Mouse (Mus musculus): ENCODE results near the gene Oaz3. TPM values are rescaled to one million over a fixed set of nuclear protein-coding genes. Genes with fewer than 3 reads are reported as not detected.
A peak's percentile ranks its signal among the peaks of the same experiment; 100 is the strongest.

Oaz3 gene
- polyA plus RNA-seq, 1 experiment from 2014 or later: 1.7 TPM

DNA sequence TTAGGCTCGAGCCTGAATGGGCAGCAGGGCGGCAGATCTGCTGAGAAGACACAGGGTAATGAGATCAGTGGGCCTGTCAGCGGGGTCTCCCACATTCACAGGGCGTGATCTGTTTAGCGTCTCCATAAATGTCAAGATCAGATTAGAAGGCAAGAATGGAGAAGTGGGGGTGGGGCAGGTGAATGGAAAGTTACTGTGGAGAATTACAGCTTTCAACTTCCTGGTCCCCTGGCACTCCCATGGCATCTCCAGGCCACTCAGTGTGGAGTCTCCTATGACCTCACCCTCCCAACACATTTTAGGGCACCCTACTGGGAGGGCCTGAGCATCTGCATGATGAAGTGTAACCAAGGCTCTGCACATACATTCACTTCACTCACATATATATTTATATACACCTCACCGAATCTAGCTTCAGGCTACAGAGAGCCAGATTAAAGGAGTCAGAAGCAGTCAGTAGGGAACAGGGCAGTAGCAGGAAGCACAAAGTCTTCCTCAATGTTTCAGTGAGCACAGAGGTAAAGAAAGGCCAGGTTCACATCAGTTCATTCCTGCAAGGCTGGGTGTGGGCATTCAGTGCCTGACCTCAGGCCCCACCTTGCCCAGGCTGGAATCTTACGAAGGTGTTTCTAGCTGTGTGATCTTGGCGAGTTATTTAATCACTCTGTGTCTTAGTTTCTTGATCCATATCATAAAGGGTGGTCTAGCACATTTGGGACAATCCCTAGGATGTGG lies 32.8 kb upstream of the Oaz3 start:
- no peak for ATAC-seq (replicated peaks)
- H3K4me2 ChIP-seq (replicated peaks): no peak overlapping the region
- no peak overlapping the region for H3K4me3 ChIP-seq
- no peak overlapping the region for H3K9ac ChIP-seq (replicated peaks)
- H3K27ac ChIP-seq (replicated peaks): peak overlapping the region; percentile 95; the same call in 1 of the 2 replicates
- 60% methylated on average over 8 of the region's 8 CpGs for WGBS
- peaks cover 6% of the 10 kb centered on the region; the same call in 1 of the 2 replicates for H3K36me3 ChIP-seq
- H3K4me1 ChIP-seq: peaks cover 45% of the 10 kb centered on the region
- no peaks in the 10 kb centered on the region for H3K27me3 ChIP-seq
- H3K9me3 ChIP-seq: no peaks in the 10 kb centered on the region

DNA sequence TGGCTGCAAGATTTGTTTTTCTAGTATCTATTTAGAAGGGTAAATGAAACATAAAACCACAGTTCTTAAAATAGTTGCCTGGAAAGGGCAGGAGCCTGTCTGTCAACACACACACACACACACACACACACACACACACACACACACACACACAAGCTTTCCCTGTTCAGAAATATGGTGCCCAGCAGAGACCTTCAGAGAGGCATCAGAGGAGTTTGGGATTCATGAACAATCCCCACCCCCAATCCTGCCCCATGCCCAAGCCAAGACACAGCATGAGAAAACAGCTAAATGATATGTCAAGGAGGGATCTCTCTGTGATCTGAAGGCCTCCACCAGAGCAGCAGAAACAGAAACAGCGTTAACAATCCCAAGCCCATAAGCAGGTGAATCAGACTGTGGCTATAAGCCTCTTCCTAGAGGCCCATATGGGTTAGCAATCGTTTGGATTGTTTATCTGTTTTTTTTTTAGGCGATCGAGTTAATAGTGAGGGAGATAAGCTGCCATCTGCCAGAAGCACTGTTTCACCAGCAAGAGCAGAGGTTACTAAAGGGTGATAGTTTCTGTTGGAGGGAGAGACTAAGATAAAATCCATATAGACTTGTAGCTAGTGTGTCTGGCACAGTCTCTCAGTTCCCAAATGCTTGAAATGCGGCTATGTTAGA lies 30.0 kb upstream of the Oaz3 start:
- ATAC-seq (replicated peaks): no peak
- H3K4me2 ChIP-seq (replicated peaks): no peak overlapping the region
- WGBS: 67% methylated on average over 5 of the region's 5 CpGs
- no peak overlapping the region for H3K4me3 ChIP-seq
- peaks cover 21% of the 10 kb centered on the region for H3K4me1 ChIP-seq
- H3K27me3 ChIP-seq: no peaks in the 10 kb centered on the region
- no peaks in the 10 kb centered on the region for H3K36me3 ChIP-seq
- no peaks in the 10 kb centered on the region for H3K9me3 ChIP-seq
- no peak overlapping the region for H3K9ac ChIP-seq (replicated peaks)
- peak overlapping the region; percentile 64 for H3K27ac ChIP-seq (replicated peaks)

DNA sequence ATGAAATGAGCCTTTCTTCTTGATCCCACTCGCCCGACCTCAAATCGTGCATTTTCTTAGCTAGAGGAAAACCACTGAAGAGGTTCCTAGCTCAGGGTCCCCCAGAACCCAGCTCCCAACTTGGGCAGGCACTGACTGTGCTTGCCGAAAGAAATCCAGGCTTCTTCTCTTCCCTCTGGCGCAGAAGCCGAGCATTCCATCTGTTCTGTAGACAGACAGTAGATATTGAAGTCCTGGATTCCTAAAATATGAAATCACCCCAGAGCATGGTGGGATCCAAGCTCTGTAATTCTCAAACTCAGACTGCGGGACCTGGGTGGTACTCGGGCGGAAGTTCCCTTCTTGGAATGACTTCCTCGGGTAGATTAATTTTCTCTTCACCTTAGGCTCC lies 29.4 kb upstream of the Oaz3 start:
- no peak for ATAC-seq (replicated peaks)
- Histone ChIP-seq H3K9ac (replicated peaks) (no peak overlapping the region), H3K27ac (replicated peaks) (peak overlapping the region; percentile 64), H3K27me3 (no peaks in the 10 kb centered on the region), H3K36me3 (no peaks in the 10 kb centered on the region), H3K4me3 (no peak overlapping the region; the same call in 1 of the 2 replicates), H3K9me3 (no peaks in the 10 kb centered on the region), H3K4me1 (peaks cover 21% of the 10 kb centered on the region), H3K4me2 (replicated peaks) (peak overlapping the region; percentile 48; the same call in 1 of the 2 replicates)
- WGBS: 37% methylated on average over 10 of the region's 10 CpGs

DNA sequence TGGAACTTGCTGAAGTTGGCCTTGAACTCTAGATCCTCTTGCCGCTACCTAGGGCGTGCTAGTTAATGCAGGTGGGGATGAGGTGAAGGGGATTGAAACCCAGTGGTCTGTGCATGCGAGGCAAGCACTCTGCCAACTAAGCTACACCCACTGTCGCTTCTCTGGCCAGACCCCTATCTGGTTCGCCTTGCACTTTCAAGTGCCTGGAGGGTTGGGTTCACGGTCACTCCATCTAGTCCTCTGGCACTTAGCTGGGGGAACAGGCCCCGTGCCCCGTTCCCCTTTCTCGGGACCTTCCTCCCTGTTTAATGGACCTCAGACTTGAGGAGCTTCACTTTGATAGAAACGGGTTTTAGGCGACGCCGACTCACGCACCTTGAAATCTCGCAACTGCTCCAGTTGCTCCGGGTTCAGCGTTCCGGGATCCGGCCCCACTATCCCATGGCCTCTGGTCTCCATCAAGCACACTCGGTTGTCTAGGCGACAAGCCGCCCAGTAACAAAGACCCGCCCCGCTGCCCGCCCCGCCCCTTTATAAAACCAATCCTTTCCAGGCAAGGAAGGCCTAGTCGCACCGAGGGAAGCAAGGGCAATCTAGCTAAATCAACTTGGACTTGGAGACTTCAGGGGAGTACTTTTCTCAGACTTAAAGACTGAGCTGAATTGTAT lies 28.9 kb upstream of the Oaz3 start:
- peak; percentile 65 for ATAC-seq (replicated peaks)
- H3K27ac ChIP-seq (replicated peaks): peak overlapping the region; percentile 64
- peak overlapping the region; percentile 29 for H3K4me3 ChIP-seq
- H3K4me2 ChIP-seq (replicated peaks): peak overlapping the region; percentile 48
- no peaks in the 10 kb centered on the region for H3K27me3 ChIP-seq
- WGBS: 9% methylated on average over 28 of the region's 28 CpGs
- peaks cover 21% of the 10 kb centered on the region for H3K4me1 ChIP-seq
- no peaks in the 10 kb centered on the region for H3K9me3 ChIP-seq
- H3K9ac ChIP-seq (replicated peaks): peak overlapping the region; percentile 31; the same call in 1 of the 2 replicates
- H3K36me3 ChIP-seq: no peaks in the 10 kb centered on the region

DNA sequence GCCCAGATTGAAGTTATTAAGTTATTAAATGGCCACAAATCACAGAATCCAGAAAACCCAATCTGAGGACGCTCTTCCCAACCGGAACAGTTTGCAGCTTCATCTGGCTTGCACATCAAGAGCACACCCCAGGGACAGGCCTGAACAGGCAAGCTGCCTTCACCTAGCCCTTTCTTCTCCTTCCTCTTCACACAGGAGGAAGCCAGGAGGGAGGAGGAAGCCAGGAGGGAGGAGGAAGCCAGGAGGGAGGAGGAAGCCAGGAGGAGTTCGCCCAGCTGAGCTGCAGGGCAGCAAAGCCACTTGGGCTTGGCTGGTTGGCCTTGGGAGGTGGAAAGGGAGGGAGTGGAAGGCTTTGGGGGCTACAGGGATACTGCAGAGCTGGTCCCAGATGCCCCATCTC lies 25.2 kb upstream of the Oaz3 start:
- Histone ChIP-seq H3K9me3 (no peaks in the 10 kb centered on the region), H3K9ac (replicated peaks) (no peak overlapping the region), H3K36me3 (no peaks in the 10 kb centered on the region), H3K27me3 (no peaks in the 10 kb centered on the region), H3K4me3 (no peak overlapping the region), H3K4me2 (replicated peaks) (no peak overlapping the region), H3K27ac (replicated peaks) (no peak overlapping the region), H3K4me1 (peaks cover 39% of the 10 kb centered on the region)
- ATAC-seq (replicated peaks): no peak
- 67% methylated on average over 3 of the region's 3 CpGs for WGBS

DNA sequence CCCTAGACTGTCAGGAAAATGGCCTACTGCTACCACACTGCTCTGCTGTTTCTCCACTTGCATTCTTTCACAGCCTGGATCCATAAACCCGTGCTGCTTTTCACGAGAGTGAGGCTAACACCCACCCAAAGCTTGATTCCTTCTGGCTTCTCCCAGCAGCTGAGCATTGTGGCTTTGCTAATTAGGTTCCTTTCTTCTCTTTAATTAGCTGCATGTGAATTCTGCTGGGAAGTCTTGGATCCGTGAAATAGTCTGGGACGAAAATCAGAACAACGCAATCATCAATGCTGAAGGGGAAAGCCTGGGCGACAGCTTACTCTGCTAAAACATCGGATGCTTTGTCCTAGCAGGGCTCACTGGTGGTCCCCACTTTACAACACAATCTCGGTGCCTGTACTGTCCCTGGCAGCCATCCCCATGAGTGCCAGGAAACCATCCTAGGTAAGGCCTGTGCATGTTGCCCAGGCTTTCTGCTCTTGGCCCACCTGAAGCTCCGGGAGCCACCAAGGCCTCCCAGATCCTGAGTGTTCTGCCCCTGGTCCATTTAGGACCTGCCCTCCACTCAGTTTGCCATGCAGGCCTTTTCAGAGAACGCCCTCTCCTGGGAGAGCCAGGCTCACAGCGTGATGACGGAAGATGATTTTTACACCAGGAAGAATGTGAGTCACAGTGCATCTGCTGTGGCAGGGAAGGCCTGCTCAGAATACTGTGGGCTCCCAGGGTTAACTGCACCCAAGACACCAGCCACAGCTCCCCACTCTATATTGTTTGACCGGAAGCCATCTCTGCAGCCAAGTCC lies 22.1 kb upstream of the Oaz3 start:
- Histone ChIP-seq H3K9ac (replicated peaks) (peak overlapping the region; percentile 24), H3K4me2 (replicated peaks) (no peak overlapping the region), H3K27me3 (no peaks in the 10 kb centered on the region), H3K9me3 (no peaks in the 10 kb centered on the region), H3K27ac (replicated peaks) (peak overlapping the region; percentile 97), H3K4me1 (peaks cover 33% of the 10 kb centered on the region), H3K4me3 (no peak overlapping the region), H3K36me3 (no peaks in the 10 kb centered on the region)
- 19% methylated on average over 13 of the region's 13 CpGs for WGBS
- ATAC-seq (replicated peaks): peak; percentile 86

DNA sequence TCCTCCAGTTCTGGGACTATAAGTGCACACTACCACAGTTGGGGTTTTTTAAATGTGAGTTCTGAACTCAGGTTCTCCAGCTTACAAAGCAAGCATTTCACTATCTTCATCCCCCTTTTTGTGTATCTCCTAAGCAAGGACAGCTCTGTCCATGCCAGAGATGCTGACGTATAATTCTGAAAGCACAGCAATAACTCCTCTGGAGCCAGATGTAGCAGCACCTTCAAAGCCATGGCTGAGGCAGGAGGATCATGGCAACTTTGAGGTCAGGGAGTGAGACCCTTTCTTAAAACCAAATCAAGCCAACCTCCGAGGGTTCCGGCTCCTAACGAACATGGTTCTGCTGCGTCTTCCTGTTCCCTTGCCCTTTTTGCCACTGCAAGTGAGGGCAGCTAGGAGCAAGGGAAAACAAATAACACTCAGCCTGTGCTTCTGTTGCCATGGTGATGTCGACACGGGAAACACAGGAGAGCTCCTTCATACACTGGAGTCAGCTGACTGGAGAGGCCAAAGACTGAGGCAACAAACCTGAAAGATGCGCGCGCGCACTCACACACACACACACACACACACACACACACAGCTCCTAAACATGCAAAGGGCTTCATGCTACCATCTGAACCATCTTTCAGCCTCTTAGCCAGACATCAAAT lies 20.3 kb upstream of the Oaz3 start:
- Histone ChIP-seq H3K27ac (replicated peaks) (peak overlapping the region; percentile 97), H3K36me3 (no peaks in the 10 kb centered on the region), H3K27me3 (no peaks in the 10 kb centered on the region), H3K4me3 (no peak overlapping the region), H3K4me2 (replicated peaks) (no peak overlapping the region), H3K4me1 (peaks cover 33% of the 10 kb centered on the region), H3K9me3 (no peaks in the 10 kb centered on the region), H3K9ac (replicated peaks) (no peak overlapping the region)
- 23% methylated on average over 11 of the region's 11 CpGs for WGBS
- ATAC-seq (replicated peaks): peak; percentile 76

DNA sequence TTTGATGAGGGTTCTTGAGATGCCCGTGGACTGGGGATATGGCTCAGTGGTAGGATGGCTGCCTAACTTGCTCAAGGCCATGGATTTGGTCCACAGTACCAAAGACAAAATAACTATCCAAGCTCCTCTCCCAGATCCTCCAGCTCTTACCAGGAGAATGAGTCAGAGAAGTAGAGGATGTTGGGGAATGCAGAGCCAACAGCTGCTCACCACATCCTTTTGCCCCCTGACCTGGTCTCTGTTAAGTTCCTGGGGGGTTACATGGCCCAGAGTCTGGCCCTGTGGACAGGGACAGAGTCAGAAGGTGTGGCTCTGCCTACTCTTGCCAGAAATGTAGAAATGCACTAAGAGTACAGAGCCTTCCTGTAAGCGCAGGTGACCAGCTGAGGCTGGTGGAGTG lies 16.1 kb upstream of the Oaz3 start:
- Histone ChIP-seq H3K4me3 (no peak overlapping the region), H3K27ac (replicated peaks) (no peak overlapping the region), H3K27me3 (no peaks in the 10 kb centered on the region), H3K36me3 (no peaks in the 10 kb centered on the region), H3K4me1 (peaks cover 19% of the 10 kb centered on the region), H3K4me2 (replicated peaks) (no peak overlapping the region), H3K9ac (replicated peaks) (no peak overlapping the region), H3K9me3 (no peaks in the 10 kb centered on the region)
- ATAC-seq (replicated peaks): no peak
- 88% methylated on average over 2 of the region's 2 CpGs for WGBS

DNA sequence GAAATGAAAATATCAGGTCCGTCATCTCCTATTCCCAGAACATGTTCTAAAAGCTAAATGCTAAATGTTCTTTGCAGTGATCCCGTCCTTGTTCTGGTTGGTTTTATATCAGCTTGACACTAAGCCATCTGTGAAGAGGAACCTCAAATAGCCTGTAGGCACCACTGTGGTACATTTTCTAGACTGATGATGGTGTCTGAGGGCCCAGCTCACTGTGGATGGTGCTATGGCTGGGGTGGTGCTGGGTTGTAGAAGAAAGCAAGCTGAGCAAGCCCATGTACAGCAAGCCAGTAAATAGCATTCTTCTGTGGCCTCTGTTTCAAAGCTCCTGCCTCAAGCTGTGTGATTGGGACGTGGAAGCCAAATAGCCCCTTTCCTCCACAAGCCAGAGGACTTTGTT lies 13.3 kb upstream of the Oaz3 start:
- peak overlapping the region; percentile 39; the same call in 1 of the 2 replicates for H3K27ac ChIP-seq (replicated peaks)
- no peak; the same call in 1 of the 2 replicates for ATAC-seq (replicated peaks)
- H3K4me1 ChIP-seq: 0 out of 2 replicates have a peak, but pooled peaks cover 5% of the 10 kb centered on the region
- 77% methylated on average over 3 of the region's 3 CpGs for WGBS
- no peaks in the 10 kb centered on the region for H3K9me3 ChIP-seq
- H3K27me3 ChIP-seq: no peaks in the 10 kb centered on the region
- H3K36me3 ChIP-seq: no peaks in the 10 kb centered on the region
- peak overlapping the region; percentile 39; the same call in 1 of the 2 replicates for H3K4me2 ChIP-seq (replicated peaks)
- no peak overlapping the region for H3K9ac ChIP-seq (replicated peaks)
- peak overlapping the region; percentile 40; the same call in 1 of the 2 replicates for H3K4me3 ChIP-seq

DNA sequence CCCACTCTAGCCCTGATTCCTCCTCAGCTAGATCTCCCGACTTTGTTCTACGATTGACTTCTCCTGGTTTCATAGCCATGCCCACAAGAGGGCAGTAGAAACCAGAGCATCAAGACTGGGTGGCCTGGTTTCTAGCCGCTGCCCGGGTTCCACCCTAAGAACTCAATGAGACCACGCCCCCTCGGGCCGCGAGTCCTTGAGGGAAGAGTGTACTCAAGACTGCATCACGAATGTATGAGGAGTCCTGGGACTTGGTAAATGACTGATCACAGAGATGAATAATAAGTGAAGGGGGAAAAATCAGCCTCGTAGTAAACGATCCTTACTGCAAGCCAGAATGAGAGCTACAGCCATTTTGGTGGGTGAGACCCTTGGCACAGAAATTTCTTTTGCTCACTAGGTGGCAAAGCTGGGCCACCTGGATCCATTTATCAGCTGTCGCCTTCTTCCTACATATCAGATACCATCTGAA lies 12.8 kb upstream of the Oaz3 start:
- Histone ChIP-seq H3K4me2 (replicated peaks) (peak overlapping the region; percentile 39), H3K27me3 (no peaks in the 10 kb centered on the region), H3K9ac (replicated peaks) (peak overlapping the region; percentile 12; the same call in 1 of the 2 replicates), H3K27ac (replicated peaks) (peak overlapping the region; percentile 39), H3K4me3 (peak overlapping the region; percentile 40), H3K9me3 (no peaks in the 10 kb centered on the region), H3K4me1 (0 out of 2 replicates have a peak, but pooled peaks cover 5% of the 10 kb centered on the region), H3K36me3 (no peaks in the 10 kb centered on the region)
- ATAC-seq (replicated peaks): peak; percentile 93
- WGBS: under 1% methylated on average over 12 of the region's 12 CpGs

DNA sequence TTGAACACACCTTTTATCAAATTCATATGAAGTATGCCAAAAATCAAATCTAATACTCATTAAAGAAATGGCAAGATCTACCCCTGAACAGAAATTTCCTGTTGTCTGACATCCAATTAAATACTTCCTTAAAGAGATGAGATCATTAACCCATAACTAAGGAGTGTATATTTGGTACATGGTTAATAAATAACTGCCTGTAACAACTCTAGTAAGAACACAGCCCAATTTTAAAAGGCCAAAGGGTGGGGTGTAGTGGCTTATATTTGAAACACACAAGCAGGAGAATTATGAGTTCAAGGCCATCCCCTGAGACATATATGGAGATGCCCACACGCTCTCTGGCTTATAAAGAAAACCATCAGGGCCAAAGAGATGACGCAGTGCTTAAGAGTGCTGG lies 5.7 kb upstream of the Oaz3 start:
- Histone ChIP-seq H3K4me2 (replicated peaks) (no peak overlapping the region), H3K9me3 (no peaks in the 10 kb centered on the region), H3K9ac (replicated peaks) (no peak overlapping the region), H3K27ac (replicated peaks) (no peak overlapping the region), H3K4me1 (peaks cover 4% of the 10 kb centered on the region), H3K36me3 (peaks cover 54% of the 10 kb centered on the region), H3K27me3 (no peaks in the 10 kb centered on the region), H3K4me3 (no peak overlapping the region)
- WGBS: 96% methylated on average over 2 of the region's 2 CpGs
- no peak for ATAC-seq (replicated peaks)

Data from forebrain, embryonic 15.5 days (tissue).